In genomic region chr16:91314114-91314775, GRCm38 (mm10) we compare ENCODE assay signal across 8 mouse cellular contexts. TPM values are rescaled to one million over a fixed set of nuclear protein-coding genes. Genes with fewer than 3 reads are reported as not detected.
A peak's percentile ranks its signal among the peaks of the same experiment; 100 is the strongest.
DNase-seq lines count a peak whose midpoint lies in the region; ATAC-seq and TF ChIP-seq lines count a peak whose summit lies in the region.

No protein-coding gene starts in this region.

- no peak overlapping the region for H3K4me3 ChIP-seq in E14TG2a.4 (replicated peaks; ENCODE audit: low read length)
- H3K4me3 ChIP-seq in forebrain, embryonic 11.5 days (ENCODE audit: low read depth, low read length) = no peak overlapping the region
- H3K4me3 ChIP-seq in heart, embryonic 16.5 days (ENCODE audit: low read length) = no peak overlapping the region
- H3K4me3 ChIP-seq in liver, embryonic 14.5 days (ENCODE audit: insufficient read depth in 1 of 2, low read depth in 2 of 2, low read length in 2 of 2) = no peak overlapping the region
- H3K4me3 ChIP-seq in neural tube, embryonic 15.5 days (replicated peaks) = no peak overlapping the region

- H3K9ac ChIP-seq in forebrain, embryonic 11.5 days (ENCODE audit: low read length) = no peak overlapping the region
- no peak overlapping the region for H3K9ac ChIP-seq in heart, embryonic 16.5 days (ENCODE audit: low read length)
- no peak overlapping the region for H3K9ac ChIP-seq in liver, embryonic 14.5 days (replicated peaks)
- H3K9ac ChIP-seq in neural tube, embryonic 15.5 days (replicated peaks) = no peak overlapping the region

- H3K36me3 ChIP-seq in E14TG2a.4 (ENCODE audit: insufficient read depth, low read length) = no peaks in the 10 kb centered on the region
- H3K36me3 ChIP-seq in forebrain, embryonic 11.5 days (ENCODE audit: control insufficient read depth, insufficient read depth, low read length) = no peaks in the 10 kb centered on the region
- no peaks in the 10 kb centered on the region for H3K36me3 ChIP-seq in heart, embryonic 16.5 days (ENCODE audit: control insufficient read depth, insufficient read depth)
- no peaks in the 10 kb centered on the region for H3K36me3 ChIP-seq in liver, embryonic 14.5 days (replicated peaks; ENCODE audit: control insufficient read depth, insufficient read depth, low read depth)
- no peaks in the 10 kb centered on the region for H3K36me3 ChIP-seq in neural tube, embryonic 15.5 days

- H3K4me1 ChIP-seq in E14TG2a.4 (replicated peaks; ENCODE audit: low read depth, low read length) = peaks cover 13% of the 10 kb centered on the region
- peaks cover 11% of the 10 kb centered on the region; the same call in 1 of the 2 replicates for H3K4me1 ChIP-seq in forebrain, embryonic 11.5 days (replicated peaks; ENCODE audit: control insufficient read depth, insufficient read depth, low read length)
- no peaks in the 10 kb centered on the region for H3K4me1 ChIP-seq in heart, embryonic 16.5 days (ENCODE audit: control insufficient read depth, insufficient read depth, low read length)
- no peaks in the 10 kb centered on the region for H3K4me1 ChIP-seq in liver, embryonic 14.5 days (replicated peaks; ENCODE audit: control insufficient read depth in 2 of 2, insufficient read depth in 2 of 2, low read length in 1 of 2)
- H3K4me1 ChIP-seq in neural tube, embryonic 15.5 days = peaks cover 6% of the 10 kb centered on the region; the same call in 1 of the 2 replicates

- ATAC-seq in forebrain, embryonic 11.5 days (replicated peaks; ENCODE audit: low FRiP score) = peak; percentile 77
- ATAC-seq in heart, embryonic 16.5 days (replicated peaks; ENCODE audit: extremely low read depth, insufficient read depth, low FRiP score) = no peak
- 0 out of 2 replicates have a peak, but pooled peaks have one; percentile 35 for ATAC-seq in liver, embryonic 14.5 days (ENCODE audit: insufficient read depth)
- 0 out of 2 replicates have a peak, but pooled peaks have one; percentile 21 for ATAC-seq in neural tube, embryonic 15.5 days (ENCODE audit: low FRiP score)

- 0 out of 2 replicates have a peak overlapping the region, but pooled peaks have one; percentile 12 for H3K4me2 ChIP-seq in forebrain, embryonic 11.5 days (ENCODE audit: low read depth, low read length, severe bottlenecking)
- peak overlapping the region; percentile 34 for H3K4me2 ChIP-seq in heart, embryonic 16.5 days (ENCODE audit: low read depth, low read length)
- H3K4me2 ChIP-seq in liver, embryonic 14.5 days (ENCODE audit: low read depth) = no peak overlapping the region
- peak overlapping the region; percentile 26 for H3K4me2 ChIP-seq in neural tube, embryonic 15.5 days

- WGBS in forebrain, embryonic 11.5 days = 7% methylated on average over 19 of the region's 19 CpGs
- 6% methylated on average over 19 of the region's 19 CpGs for WGBS in heart, embryonic 16.5 days
- WGBS in liver, embryonic 14.5 days (ENCODE audit: insufficient replicate concordance) = 7% methylated on average over 19 of the region's 19 CpGs
- 5% methylated on average over 19 of the region's 19 CpGs for WGBS in neural tube, embryonic 15.5 days

- H3K9me3 ChIP-seq in E14TG2a.4 (ENCODE audit: low read length) = no peaks in the 10 kb centered on the region
- H3K9me3 ChIP-seq in forebrain, embryonic 11.5 days (ENCODE audit: control insufficient read depth, low read length) = no peaks in the 10 kb centered on the region
- H3K9me3 ChIP-seq in heart, embryonic 16.5 days (replicated peaks; ENCODE audit: control insufficient read depth, low read length) = no peaks in the 10 kb centered on the region
- no peaks in the 10 kb centered on the region for H3K9me3 ChIP-seq in liver, embryonic 14.5 days (ENCODE audit: control insufficient read depth, low read length)
- H3K9me3 ChIP-seq in neural tube, embryonic 15.5 days (replicated peaks) = no peaks in the 10 kb centered on the region

- TF ChIP-seq CTCF in E14TG2a.4 (conservative IDR thresholded peaks at IDR 0.05; ENCODE audit: low read length) = peak; percentile 43
- TF ChIP-seq CTCF in liver, embryonic 14.5 days (IDR thresholded peaks at IDR 0.05; ENCODE audit: low read depth) = peak; percentile 70

- no peak overlapping the region for H3K27ac ChIP-seq in forebrain, embryonic 11.5 days (ENCODE audit: low read depth, low read length)
- H3K27ac ChIP-seq in heart, embryonic 16.5 days (ENCODE audit: low read length) = no peak overlapping the region
- no peak overlapping the region for H3K27ac ChIP-seq in liver, embryonic 14.5 days
- H3K27ac ChIP-seq in neural tube, embryonic 15.5 days (replicated peaks) = no peak overlapping the region

- TF ChIP-seq EP300 in liver, embryonic 14.5 days (IDR thresholded peaks at IDR 0.05; ENCODE audit: low read depth) = no peak

- peaks cover 30% of the 10 kb centered on the region for H3K27me3 ChIP-seq in E14TG2a.4 (ENCODE audit: insufficient read depth, low read length)
- H3K27me3 ChIP-seq in forebrain, embryonic 11.5 days (ENCODE audit: control insufficient read depth, insufficient read depth, low read length) = peaks cover 25% of the 10 kb centered on the region
- peaks cover 27% of the 10 kb centered on the region for H3K27me3 ChIP-seq in heart, embryonic 16.5 days (ENCODE audit: control insufficient read depth, insufficient read depth, low read length)
- H3K27me3 ChIP-seq in liver, embryonic 14.5 days (ENCODE audit: control insufficient read depth, insufficient read depth, low read length) = no peaks in the 10 kb centered on the region; the same call in 1 of the 2 replicates
- peaks cover 89% of the 10 kb centered on the region for H3K27me3 ChIP-seq in neural tube, embryonic 15.5 days (replicated peaks)

- peak; percentile 46 for DNase-seq in c-Kit-positive CD71-positive TER-119-negative erythroid progenitor cells, embryonic 14.5 days (ENCODE audit: low read depth)
- DNase-seq in forebrain, embryonic 11.5 days (ENCODE audit: low spot score) = peak; percentile 87
- DNase-seq in kidney, postnatal 4 days = peak; percentile 78 to 82
- DNase-seq in liver, embryonic 14.5 days (ENCODE audit: low read depth in 3 of 3, low spot score in 3 of 3) = peak in 2 of 3 experiments; percentile 41 to 49
- peak; percentile 82 for DNase-seq in testis, postnatal 10 days (ENCODE audit: low spot score)

RNA-seq across cellular contexts. Expression of gene Olig1, which starts 44.7 kb away (rescaled TPM):
- 9.0 and 12.3 TPM in 2 replicates for polyA plus RNA-seq in forebrain, embryonic 11.5 days (2014; fragmentation: Nextera tagmentation; extraction: Ambion mirVana)
- 0.07 and 0.09 TPM in 2 replicates for polyA plus RNA-seq in heart, embryonic 16.5 days (2015; fragmentation: Nextera tagmentation; extraction: Ambion mirVana)
- polyA plus RNA-seq in liver, embryonic 14.5 days (2012; rRNA removed) = 0.04 TPM in 1 of 2 replicates, not detected in the other
- not detected in 2 replicates for polyA plus RNA-seq in liver, embryonic 14.5 days (2014; fragmentation: Nextera tagmentation; extraction: Ambion mirVana)
- polyA plus RNA-seq in neural tube, embryonic 15.5 days (2015; fragmentation: Nextera tagmentation; extraction: Ambion mirVana) = 77.3 and 86.7 TPM in 2 replicates

RNA-seq across cellular contexts. Expression of gene Ifnar2, which starts 58.3 kb away (rescaled TPM):
- 29.6 and 32.3 TPM in 2 replicates for polyA plus RNA-seq in forebrain, embryonic 11.5 days (2014; fragmentation: Nextera tagmentation; extraction: Ambion mirVana)
- polyA plus RNA-seq in heart, embryonic 16.5 days (2015; fragmentation: Nextera tagmentation; extraction: Ambion mirVana) = 53.5 and 63.7 TPM in 2 replicates
- polyA plus RNA-seq in liver, embryonic 14.5 days (2012; rRNA removed) = 23.0 and 33.1 TPM in 2 replicates
- 68.4 and 74.4 TPM in 2 replicates for polyA plus RNA-seq in liver, embryonic 14.5 days (2014; fragmentation: Nextera tagmentation; extraction: Ambion mirVana)
- 42.3 and 45.8 TPM in 2 replicates for polyA plus RNA-seq in neural tube, embryonic 15.5 days (2015; fragmentation: Nextera tagmentation; extraction: Ambion mirVana)
